Mouse (Mus musculus): Measurements from ENCODE around the gene Gm17509. TPM values are rescaled to one million over a fixed set of nuclear protein-coding genes. Genes with fewer than 3 reads are reported as not detected.
A peak's percentile ranks its signal among the peaks of the same experiment; 100 is the strongest.
"Not testable (repeated sequence)": the region's sequence is repeated elsewhere in the genome, so short reads cannot be mapped to it uniquely, and the experiment has no call there.

The Gm17509 gene
- polyA plus RNA-seq, 1 experiment from 2014 or later, result 0.62 TPM

DNA sequence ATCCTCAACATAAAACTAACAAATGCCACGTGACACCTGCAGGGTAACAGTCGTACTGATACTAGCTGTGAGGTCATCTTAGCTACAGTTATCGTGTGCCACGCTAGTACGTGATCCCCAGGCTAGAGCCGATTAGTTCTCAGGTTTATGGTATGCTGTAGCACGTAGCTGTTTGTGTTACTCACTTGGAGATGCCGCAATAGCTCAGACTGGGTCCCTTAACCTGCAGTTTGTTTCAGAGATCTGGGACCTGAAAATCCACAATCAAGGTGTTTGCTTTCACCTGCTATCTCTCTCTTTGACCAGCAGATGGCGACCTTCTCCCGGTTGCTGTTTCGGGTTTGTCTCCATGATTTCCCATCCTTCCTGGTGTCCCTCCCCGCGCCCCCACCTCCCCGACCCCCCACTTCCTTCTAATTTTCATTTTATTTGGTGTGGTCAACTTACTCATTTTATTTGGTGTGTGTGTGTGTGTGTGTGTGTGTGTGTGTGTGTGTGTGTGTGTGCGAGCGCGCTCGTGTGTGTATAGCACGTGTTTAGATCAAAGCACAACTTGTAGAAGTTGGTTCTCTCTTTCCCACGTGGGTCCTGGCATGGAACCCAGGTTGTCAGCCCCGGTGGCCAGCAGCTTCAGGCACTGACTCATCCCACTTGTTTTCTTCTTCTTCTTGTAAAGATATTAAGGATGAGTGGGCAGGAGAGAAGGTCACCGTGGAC, 18.0 kb downstream of the Gm17509 start:
- no peak overlapping the region for H3K27ac ChIP-seq
- ATAC-seq (ENCODE audit: low FRiP score), result peak; percentile 62; the same call in 1 of the 2 replicates
- no peaks in the 10 kb centered on the region for H3K27me3 ChIP-seq
- 0 out of 2 replicates have a peak overlapping the region, but pooled peaks have one; percentile 11 for H3K4me2 ChIP-seq (replicated peaks)
- H3K9me3 ChIP-seq (replicated peaks), result no peaks in the 10 kb centered on the region
- H3K36me3 ChIP-seq, result no peaks in the 10 kb centered on the region
- H3K4me3 ChIP-seq, result no peak overlapping the region
- WGBS, result 45% methylated on average over 19 of the region's 22 CpGs
- no peaks in the 10 kb centered on the region for H3K4me1 ChIP-seq
- H3K9ac ChIP-seq, result no peak overlapping the region

- no peaks in the 10 kb centered on the region for H3K27me3 ChIP-seq
- H3K36me3 ChIP-seq, result no peaks in the 10 kb centered on the region
- ATAC-seq (ENCODE audit: low FRiP score), result no peak
- H3K4me2 ChIP-seq (replicated peaks), result no peak overlapping the region
- H3K4me1 ChIP-seq, result no peaks in the 10 kb centered on the region
- WGBS, result 89% methylated on average over 7 of the region's 7 CpGs
- no peak overlapping the region for H3K9ac ChIP-seq
- no peak overlapping the region for H3K27ac ChIP-seq
- no peaks in the 10 kb centered on the region for H3K9me3 ChIP-seq (replicated peaks)
- no peak overlapping the region for H3K4me3 ChIP-seq
These were observed 22.3 kb downstream of the Gm17509 start for GRCm38 (mm10) chr13:117198402-117199083.

GRCm38 (mm10) chr13:117197666-117198065, 23.2 kb downstream of the Gm17509 start:
- 98% methylated on average over 2 of the region's 2 CpGs for WGBS
- no peak for ATAC-seq (ENCODE audit: low FRiP score)

GRCm38 (mm10) chr13:117195569-117196495, 25.0 kb downstream of the Gm17509 start:
- no peaks in the 10 kb centered on the region for H3K27me3 ChIP-seq
- WGBS, result 87% methylated on average over 13 of the region's 13 CpGs
- no peak overlapping the region for H3K4me2 ChIP-seq (replicated peaks)
- no peaks in the 10 kb centered on the region for H3K4me1 ChIP-seq
- no peaks in the 10 kb centered on the region for H3K36me3 ChIP-seq
- H3K27ac ChIP-seq, result no peak overlapping the region
- no peak for ATAC-seq (ENCODE audit: low FRiP score)
- H3K4me3 ChIP-seq, result no peak overlapping the region
- no peaks in the 10 kb centered on the region for H3K9me3 ChIP-seq (replicated peaks)
- H3K9ac ChIP-seq, result no peak overlapping the region

More at GRCm38 (mm10) chr13:117197666-117198065, 23.2 kb downstream of the Gm17509 start:
- no peaks in the 10 kb centered on the region for H3K4me1 ChIP-seq
- no peak overlapping the region for H3K4me2 ChIP-seq (replicated peaks)
- H3K9me3 ChIP-seq (replicated peaks), result no peaks in the 10 kb centered on the region
- H3K27ac ChIP-seq, result no peak overlapping the region
- no peak overlapping the region for H3K4me3 ChIP-seq
- H3K9ac ChIP-seq, result no peak overlapping the region
- no peaks in the 10 kb centered on the region for H3K27me3 ChIP-seq
- no peaks in the 10 kb centered on the region for H3K36me3 ChIP-seq

GRCm38 (mm10) chr13:117193422-117193983, 27.4 kb downstream of the Gm17509 start:
- Histone ChIP-seq H3K27ac (no peak overlapping the region), H3K4me1 (no peaks in the 10 kb centered on the region), H3K4me3 (no peak overlapping the region), H3K36me3 (no peaks in the 10 kb centered on the region), H3K9ac (no peak overlapping the region), H3K27me3 (no peaks in the 10 kb centered on the region), H3K4me2 (replicated peaks) (no peak overlapping the region), H3K9me3 (replicated peaks) (no peaks in the 10 kb centered on the region)
- ATAC-seq (ENCODE audit: low FRiP score), result no peak
- WGBS, result 72% methylated on average over 7 of the region's 7 CpGs

- whole genome bisulfite sequencing, result 85% methylated on average over 5 of the region's 5 CpGs
- H3K27ac ChIP-seq, result no peak overlapping the region
- no peaks in the 10 kb centered on the region for H3K4me1 ChIP-seq
- H3K9ac ChIP-seq, result no peak overlapping the region
- no peaks in the 10 kb centered on the region for H3K9me3 ChIP-seq (replicated peaks)
- H3K27me3 ChIP-seq, result no peaks in the 10 kb centered on the region
- H3K4me2 ChIP-seq (replicated peaks), result no peak overlapping the region
- no peaks in the 10 kb centered on the region for H3K36me3 ChIP-seq
- no peak overlapping the region for H3K4me3 ChIP-seq
- no peak for ATAC-seq (ENCODE audit: low FRiP score)
These were observed 28.7 kb downstream of the Gm17509 start for GRCm38 (mm10) chr13:117192161-117192560.

DNA sequence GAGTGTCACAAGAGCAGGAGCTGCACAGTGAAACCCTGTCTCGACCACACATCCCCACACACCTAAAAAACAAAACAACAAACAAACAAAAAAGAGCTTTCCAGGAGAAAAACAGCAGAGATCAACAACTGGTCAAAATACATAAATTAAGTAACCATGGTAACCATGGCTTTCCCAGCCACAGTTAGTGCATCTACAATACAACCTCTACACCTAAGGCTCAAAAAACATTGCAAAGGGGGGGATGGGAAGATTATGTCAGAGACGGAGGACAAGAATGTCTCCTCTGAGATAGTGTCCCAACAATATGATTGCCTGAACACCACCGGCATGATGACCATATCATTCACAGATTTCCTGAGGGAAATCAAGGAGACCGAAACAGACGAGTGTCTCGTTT, 35.5 kb downstream of the Gm17509 start:
- H3K4me2 ChIP-seq (replicated peaks), result no peak overlapping the region
- no peak overlapping the region for H3K9ac ChIP-seq
- H3K27ac ChIP-seq, result no peak overlapping the region
- no peak for ATAC-seq (ENCODE audit: low FRiP score)
- H3K27me3 ChIP-seq, result no peaks in the 10 kb centered on the region
- no peaks in the 10 kb centered on the region for H3K36me3 ChIP-seq
- H3K4me1 ChIP-seq, result no peaks in the 10 kb centered on the region
- H3K4me3 ChIP-seq, result no peak overlapping the region
- H3K9me3 ChIP-seq (replicated peaks), result no peaks in the 10 kb centered on the region
- 72% methylated on average over 6 of the region's 6 CpGs for WGBS

- no peak overlapping the region for H3K9ac ChIP-seq
- H3K36me3 ChIP-seq, result no peaks in the 10 kb centered on the region
- H3K9me3 ChIP-seq (replicated peaks), result no peaks in the 10 kb centered on the region
- no peak overlapping the region for H3K27ac ChIP-seq
- no peaks in the 10 kb centered on the region for H3K4me1 ChIP-seq
- no peak for ATAC-seq (ENCODE audit: low FRiP score)
- H3K4me2 ChIP-seq (replicated peaks), result no peak overlapping the region
- WGBS, result 82% methylated on average over 6 of the region's 6 CpGs
- H3K4me3 ChIP-seq, result no peak overlapping the region
- H3K27me3 ChIP-seq, result no peaks in the 10 kb centered on the region
These were observed 37.6 kb downstream of the Gm17509 start for GRCm38 (mm10) chr13:117183288-117183687.

GRCm38 (mm10) chr13:117180912-117181311, 40.0 kb downstream of the Gm17509 start:
- not testable (repeated sequence) for H3K36me3 ChIP-seq; H3K4me1 ChIP-seq; H3K4me2 ChIP-seq (replicated peaks); H3K9ac ChIP-seq; H3K27me3 ChIP-seq; H3K27ac ChIP-seq; H3K4me3 ChIP-seq; ATAC-seq (ENCODE audit: low FRiP score); H3K9me3 ChIP-seq (replicated peaks)
- 58% methylated on average over 3 of the region's 3 CpGs for WGBS

Other genes with a start within 250 kb of the Gm17509 start
- 20.4 and 22.5 TPM in 2 replicates for gene Parp8, start 195.5 kb downstream of the Gm17509 start, polyA plus RNA-seq (2016; fragmentation: Nextera tagmentation; extraction: Ambion mirVana)
- gene Emb, start 12.5 kb downstream of the Gm17509 start, polyA plus RNA-seq (2016; fragmentation: Nextera tagmentation; extraction: Ambion mirVana), result 15.5 and 16.1 TPM in 2 replicates

Data from hindbrain, embryonic 12.5 days (tissue).